Mouse (Mus musculus) stomach, postnatal 0 days (tissue): ENCODE data around the gene Prex1. TPM values are rescaled to one million over a fixed set of nuclear protein-coding genes. Genes with fewer than 3 reads are reported as not detected.

Experiments used
- ATAC-seq: fragments of 200-750 bp; cut with Nextera tagmentation; 2 replicates; pipeline ENCODE4 v1.8.0; 2017; ENCODE audit not compliant: low FRiP score, low TSS enrichment
- DNase-seq: peaks from one replicate; pipeline ENCODE4 v3.0.0-alpha.2; 2016; ENCODE audit warnings: low spot score
- H3K27ac ChIP-seq: fragments of 300-500 bp; sonication (generic); replicated peaks from 2 replicates; pipeline ENCODE4 v1.5.1; 2014; ENCODE audit warnings: mild to moderate bottlenecking, control low read depth
- H3K27me3 ChIP-seq: fragments of 300-500 bp; sonication (generic); 2 replicates; pipeline ENCODE4 v1.6.1; 2014; ENCODE audit warnings: low read length; ENCODE audit not compliant: control insufficient read depth, insufficient read depth
- H3K36me3 ChIP-seq: fragments of 300-500 bp; sonication (generic); 2 replicates; pipeline ENCODE4 v1.6.1; 2014; ENCODE audit warnings: low read length, mixed read lengths; ENCODE audit not compliant: control insufficient read depth, insufficient read depth
- H3K4me1 ChIP-seq: fragments of 300-500 bp; sonication (generic); replicated peaks from 2 replicates; pipeline ENCODE4 v1.6.1; 2014; ENCODE audit warnings: antibody characterized with exemption; ENCODE audit not compliant: control insufficient read depth, insufficient read depth
- H3K4me2 ChIP-seq: fragments of 300-500 bp; sonication (generic); replicated peaks from 2 replicates; pipeline ENCODE4 v1.6.1; 2014; ENCODE audit warnings: low read depth, mild to moderate bottlenecking, control low read depth, moderate library complexity
- H3K4me3 ChIP-seq: fragments of 300-500 bp; sonication (generic); 2 replicates; pipeline ENCODE4 v1.5.1; 2014; ENCODE audit warnings: low read depth, low read length, control low read depth
- H3K9ac ChIP-seq: fragments of 300-500 bp; sonication (generic); 2 replicates; pipeline ENCODE4 v1.6.1; 2014; ENCODE audit warnings: mild to moderate bottlenecking, low read length, control low read depth, mixed read lengths
- H3K9me3 ChIP-seq: fragments of 300-500 bp; sonication (generic); 2 replicates; pipeline ENCODE4 v1.6.1; 2016; ENCODE audit warnings: low read length; ENCODE audit not compliant: control insufficient read depth
- CTCF ChIP-seq: IDR thresholded peaks from 2 replicates; pipeline ENCODE4 v1.5.1; 2016; ENCODE audit warnings: antibody characterized with exemption, low read depth, mild to moderate bottlenecking, moderate library complexity
- EP300 ChIP-seq: optimal IDR thresholded peaks from 2 replicates; pipeline ENCODE3; 2016; ENCODE audit warnings: antibody characterized with exemption
- WGBS: fragments of 180-500 bp; shearing (Covaris S2); extraction: QIAGEN DNeasy Blood & Tissue Kit; methylation state at CpG from one replicate; pipeline ENCODE4 v1.1.7; 2014; 5-methylcytosine and 5-hydroxymethylcytosine counted together
- polyA plus RNA-seq: library from polyadenylated mRNA; unstranded; fragments of >200 nt; fragmentation: Nextera tagmentation; extraction: Ambion mirVana; gene quantifications from 2 replicates; pipeline ENCODE4 v1.2.1, GENCODE M21; 2015

Gene Prex1
- polyA plus RNA-seq, 1 experiment from 2014 or later: 12.0 TPM

DNA sequence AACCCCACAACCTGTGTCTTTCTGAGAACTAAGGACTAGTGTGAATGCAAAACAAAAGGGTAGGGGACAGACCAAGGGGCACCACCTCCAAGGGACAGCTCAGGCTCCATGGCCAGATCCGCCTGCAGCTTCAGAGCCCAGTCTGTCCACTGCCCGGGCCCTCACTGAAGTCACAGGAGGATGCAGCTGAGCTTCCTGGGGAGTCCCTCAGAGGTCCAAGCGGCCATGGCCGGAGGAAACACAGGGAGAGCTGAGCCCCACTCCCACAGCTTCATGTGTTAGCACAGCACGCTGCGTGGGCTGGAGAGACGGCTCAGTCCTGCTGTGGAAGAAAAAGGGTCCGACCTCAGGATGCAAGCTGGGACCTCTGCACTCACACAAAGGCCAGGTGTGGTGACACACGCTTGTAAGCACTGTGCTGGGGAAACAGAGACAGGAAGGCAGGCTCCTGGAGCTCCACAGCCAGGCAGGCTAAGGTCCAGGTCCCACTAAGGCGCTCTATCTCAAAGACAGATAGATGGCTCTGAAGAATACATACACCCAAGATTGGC lies 81.9 kb downstream of the Prex1 start:
- no peak overlapping the region for H3K27ac ChIP-seq
- DNase-seq (no peak), ATAC-seq (no peak)
- no peak overlapping the region for H3K4me2 ChIP-seq
- H3K9me3 ChIP-seq: no peaks in the 10 kb centered on the region
- no peaks in the 10 kb centered on the region for H3K4me1 ChIP-seq
- TF ChIP-seq CTCF (no peak), EP300 (no peak)
- no peaks in the 10 kb centered on the region for H3K36me3 ChIP-seq
- 83% methylated on average over 10 of the region's 10 CpGs for WGBS
- no peaks in the 10 kb centered on the region for H3K27me3 ChIP-seq
- no peak overlapping the region for H3K9ac ChIP-seq
- H3K4me3 ChIP-seq: no peak overlapping the region

GRCm38 (mm10) chr2:166631189-166631588 lies 82.4 kb downstream of the Prex1 start:
- no peak overlapping the region for H3K4me2 ChIP-seq
- H3K9me3 ChIP-seq: no peaks in the 10 kb centered on the region
- no peaks in the 10 kb centered on the region for H3K27me3 ChIP-seq
- DNase-seq (no peak), ATAC-seq (no peak)
- WGBS: 82% methylated on average over 5 of the region's 5 CpGs
- TF ChIP-seq CTCF (no peak), EP300 (no peak)
- H3K36me3 ChIP-seq: no peaks in the 10 kb centered on the region
- H3K4me3 ChIP-seq: no peak overlapping the region
- no peak overlapping the region for H3K9ac ChIP-seq
- no peaks in the 10 kb centered on the region for H3K4me1 ChIP-seq
- H3K27ac ChIP-seq: no peak overlapping the region

- Histone ChIP-seq H3K4me1 (no peaks in the 10 kb centered on the region), H3K36me3 (no peaks in the 10 kb centered on the region), H3K27ac (no peak overlapping the region), H3K9me3 (no peaks in the 10 kb centered on the region), H3K9ac (no peak overlapping the region), H3K4me3 (no peak overlapping the region), H3K4me2 (no peak overlapping the region), H3K27me3 (no peaks in the 10 kb centered on the region)
- DNase-seq (no peak), ATAC-seq (no peak; the same call in 1 of the 2 replicates)
- TF ChIP-seq EP300 (no peak), CTCF (no peak)
- WGBS: 72% methylated on average over 17 of the region's 17 CpGs
Observed at GRCm38 (mm10) chr2:166629941-166630674, 83.5 kb downstream of the Prex1 start.

GRCm38 (mm10) chr2:166627578-166627977 lies 86.1 kb downstream of the Prex1 start:
- H3K4me1 ChIP-seq: no peaks in the 10 kb centered on the region; the same call in 1 of the 2 replicates
- WGBS: 88% methylated on average over 6 of the region's 6 CpGs
- H3K9ac ChIP-seq: no peak overlapping the region
- no peak overlapping the region for H3K4me2 ChIP-seq
- H3K4me3 ChIP-seq: no peak overlapping the region
- H3K36me3 ChIP-seq: no peaks in the 10 kb centered on the region
- no peak overlapping the region for H3K27ac ChIP-seq
- no peak for DNase-seq
- no peak for TF ChIP-seq CTCF
- no peak for TF ChIP-seq EP300
- no peaks in the 10 kb centered on the region for H3K9me3 ChIP-seq
- no peak for ATAC-seq
- no peaks in the 10 kb centered on the region for H3K27me3 ChIP-seq

- WGBS: 83% methylated on average over 11 of the region's 11 CpGs
- H3K27ac ChIP-seq: no peak overlapping the region
- no peak overlapping the region for H3K9ac ChIP-seq
- no peaks in the 10 kb centered on the region; the same call in 1 of the 2 replicates for H3K4me1 ChIP-seq
- TF ChIP-seq CTCF: no peak
- TF ChIP-seq EP300: no peak
- no peaks in the 10 kb centered on the region for H3K27me3 ChIP-seq
- no peaks in the 10 kb centered on the region for H3K9me3 ChIP-seq
- H3K36me3 ChIP-seq: no peaks in the 10 kb centered on the region
- no peak overlapping the region for H3K4me2 ChIP-seq
- H3K4me3 ChIP-seq: no peak overlapping the region
- DNase-seq (no peak), ATAC-seq (no peak)
Observed at GRCm38 (mm10) chr2:166625219-166625618, 88.4 kb downstream of the Prex1 start.

DNA sequence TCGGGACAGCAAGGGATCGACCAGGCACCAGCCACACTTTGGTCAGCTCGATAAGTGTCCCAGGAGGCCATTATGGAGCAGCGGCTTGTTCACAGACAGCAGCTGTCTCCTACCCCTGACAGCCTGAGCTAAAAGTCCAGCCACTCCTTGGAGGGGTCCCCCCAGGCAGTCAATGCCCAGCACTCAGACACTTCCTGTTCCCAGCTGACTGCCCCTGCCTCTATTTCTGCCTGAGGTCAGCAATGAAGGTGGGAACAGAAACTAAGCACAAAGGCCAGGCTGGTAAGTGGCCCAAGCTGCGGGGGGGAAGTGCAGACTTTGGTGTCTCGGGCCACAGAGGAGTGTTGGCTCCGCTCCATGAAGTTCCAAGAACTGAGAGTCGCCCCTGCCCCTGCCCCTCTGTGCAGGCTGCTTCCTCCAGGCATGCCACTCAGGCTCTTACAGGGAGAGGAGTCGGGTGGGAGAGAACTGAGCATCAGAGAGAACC lies 90.5 kb downstream of the Prex1 start:
- no peak overlapping the region for H3K4me2 ChIP-seq
- no peak overlapping the region for H3K27ac ChIP-seq
- H3K9me3 ChIP-seq: no peaks in the 10 kb centered on the region
- ATAC-seq (no peak), DNase-seq (no peak)
- no peak overlapping the region; the same call in 1 of the 2 replicates for H3K9ac ChIP-seq
- no peak overlapping the region for H3K4me3 ChIP-seq
- TF ChIP-seq CTCF (no peak), EP300 (no peak)
- H3K36me3 ChIP-seq: no peaks in the 10 kb centered on the region
- no peaks in the 10 kb centered on the region; the same call in 1 of the 2 replicates for H3K4me1 ChIP-seq
- 51% methylated on average over 9 of the region's 9 CpGs for whole genome bisulfite sequencing
- H3K27me3 ChIP-seq: no peaks in the 10 kb centered on the region
